Mouse (Mus musculus): ENCODE measurements around the gene Sycp1. TPM values are rescaled to one million over a fixed set of nuclear protein-coding genes. Genes with fewer than 3 reads are reported as not detected.

The Sycp1 gene
- not detected in 2 replicates for polyA plus RNA-seq (2015; fragmentation: Nextera tagmentation; extraction: Ambion mirVana)

DNA sequence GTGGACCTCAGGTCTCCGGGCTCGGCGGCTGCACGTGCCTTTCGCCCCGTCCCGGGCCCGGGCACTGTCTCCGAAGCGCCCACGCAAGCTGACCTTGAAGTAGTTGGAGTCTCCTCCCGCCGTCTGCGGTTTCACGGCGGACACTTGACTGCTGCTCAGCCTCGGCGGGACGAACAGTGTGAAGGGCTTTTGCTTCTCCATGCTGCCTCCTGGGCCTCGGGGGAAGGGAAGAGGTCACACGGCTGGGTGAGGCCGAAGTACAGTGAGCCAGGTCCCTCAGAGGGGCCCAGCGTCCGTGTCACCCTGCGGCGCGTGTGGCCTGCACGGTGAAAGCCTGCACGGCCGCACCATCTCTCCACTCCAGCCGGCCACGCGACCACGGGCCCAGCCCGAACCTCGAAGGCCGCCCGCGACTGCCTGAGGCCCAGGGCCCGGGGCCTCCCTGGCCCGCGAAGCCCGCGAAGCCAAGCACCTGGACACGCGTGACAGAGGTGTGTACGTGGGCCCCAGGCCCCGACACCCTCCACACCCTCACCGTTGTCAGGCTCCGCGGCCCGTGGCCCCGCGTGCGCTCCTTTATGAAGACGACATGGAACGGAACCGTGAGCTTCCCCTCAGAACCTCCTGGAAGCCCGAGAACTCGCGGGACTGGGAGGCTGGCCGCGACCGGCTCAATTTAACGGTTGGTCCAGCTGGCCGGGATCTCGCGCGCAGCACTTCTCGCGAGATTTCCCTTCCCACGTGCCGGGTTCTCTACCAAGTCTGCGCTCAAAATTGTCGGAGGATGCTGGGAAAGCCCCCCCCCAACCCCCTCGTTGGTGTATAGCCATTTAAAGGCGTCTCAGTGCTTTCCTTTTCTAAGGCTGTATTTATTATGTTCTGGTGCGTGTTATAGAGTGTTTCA, at the start of gene Sycp1:
Gene Sycp1, minus strand, starts transcription at position 650 of the 904 bp plus-strand sequence.
- no peaks in the 10 kb centered on the region for H3K27me3 ChIP-seq (replicated peaks; ENCODE audit: insufficient read depth, low read length)
- H3K4me2 ChIP-seq (replicated peaks; ENCODE audit: low read depth, low read length), result no peak within 1 kb of the TSS
- WGBS, result 92% methylated on average over 76 of the region's 78 CpGs
- H3K4me3 ChIP-seq (ENCODE audit: low read depth, low read length), result no peak within 1 kb of the TSS
- TF ChIP-seq EP300 (IDR thresholded peaks at IDR 0.05) (no peak), CTCF (IDR thresholded peaks at IDR 0.05) (no peak)
- H3K9ac ChIP-seq (replicated peaks; ENCODE audit: low read depth), result no peak within 1 kb of the TSS
- H3K36me3 ChIP-seq (ENCODE audit: insufficient read depth, low read length), result no peaks in the 10 kb centered on the region
- H3K4me1 ChIP-seq (ENCODE audit: insufficient read depth, low read depth, low read length), result no peaks in the 10 kb centered on the region
- H3K9me3 ChIP-seq (ENCODE audit: low read length), result no peaks in the 10 kb centered on the region
- ATAC-seq (no peak), DNase-seq (ENCODE audit: low spot score) (no peak)
- no peak within 1 kb of the TSS for H3K27ac ChIP-seq (ENCODE audit: low read length)

- Histone ChIP-seq H3K9me3 (ENCODE audit: low read length) (no peaks in the 10 kb centered on the region), H3K36me3 (ENCODE audit: insufficient read depth, low read length) (no peaks in the 10 kb centered on the region), H3K27ac (ENCODE audit: low read length) (no peak overlapping the region), H3K4me1 (ENCODE audit: insufficient read depth, low read depth, low read length) (no peaks in the 10 kb centered on the region; the same call in 1 of the 2 replicates), H3K9ac (replicated peaks; ENCODE audit: low read depth) (no peak overlapping the region), H3K4me2 (replicated peaks; ENCODE audit: low read depth, low read length) (no peak overlapping the region), H3K27me3 (replicated peaks; ENCODE audit: insufficient read depth, low read length) (no peaks in the 10 kb centered on the region), H3K4me3 (ENCODE audit: low read depth, low read length) (no peak overlapping the region)
- ATAC-seq, result no peak
- DNase-seq (ENCODE audit: low spot score), result no peak
- TF ChIP-seq EP300 (IDR thresholded peaks at IDR 0.05), result no peak
- no peak for TF ChIP-seq CTCF (IDR thresholded peaks at IDR 0.05)
- WGBS, result 54% methylated on average over 3 of the region's 3 CpGs
Observed at GRCm38 (mm10) chr3:102980349-102980736, 44.4 kb upstream of the Sycp1 start.

- H3K4me1 ChIP-seq (ENCODE audit: insufficient read depth, low read depth, low read length), result no peaks in the 10 kb centered on the region; the same call in 1 of the 2 replicates
- no peaks in the 10 kb centered on the region for H3K36me3 ChIP-seq (ENCODE audit: insufficient read depth, low read length)
- H3K27me3 ChIP-seq (replicated peaks; ENCODE audit: insufficient read depth, low read length), result no peaks in the 10 kb centered on the region
- no peak for DNase-seq (ENCODE audit: low spot score)
- 33% methylated on average over 10 of the region's 10 CpGs for WGBS
- H3K27ac ChIP-seq (ENCODE audit: low read length), result no peak overlapping the region
- H3K4me2 ChIP-seq (replicated peaks; ENCODE audit: low read depth, low read length), result no peak overlapping the region
- TF ChIP-seq CTCF (IDR thresholded peaks at IDR 0.05), result no peak
- no peak for TF ChIP-seq EP300 (IDR thresholded peaks at IDR 0.05)
- H3K4me3 ChIP-seq (ENCODE audit: low read depth, low read length), result no peak overlapping the region
- ATAC-seq, result no peak
- no peaks in the 10 kb centered on the region for H3K9me3 ChIP-seq (ENCODE audit: low read length)
- H3K9ac ChIP-seq (replicated peaks; ENCODE audit: low read depth), result no peak overlapping the region
Observed at GRCm38 (mm10) chr3:102979550-102980348, 43.8 kb upstream of the Sycp1 start.

GRCm38 (mm10) chr3:102976906-102977305, 41.0 kb upstream of the Sycp1 start:
- TF ChIP-seq CTCF (IDR thresholded peaks at IDR 0.05) (no peak), EP300 (IDR thresholded peaks at IDR 0.05) (no peak)
- ATAC-seq (no peak), DNase-seq (ENCODE audit: low spot score) (no peak)
- Histone ChIP-seq H3K4me2 (replicated peaks; ENCODE audit: low read depth, low read length) (no peak overlapping the region), H3K9me3 (ENCODE audit: low read length) (no peaks in the 10 kb centered on the region), H3K36me3 (ENCODE audit: insufficient read depth, low read length) (no peaks in the 10 kb centered on the region), H3K27me3 (replicated peaks; ENCODE audit: insufficient read depth, low read length) (no peaks in the 10 kb centered on the region), H3K9ac (replicated peaks; ENCODE audit: low read depth) (no peak overlapping the region), H3K27ac (ENCODE audit: low read length) (no peak overlapping the region), H3K4me3 (ENCODE audit: low read depth, low read length) (no peak overlapping the region), H3K4me1 (ENCODE audit: insufficient read depth, low read depth, low read length) (no peaks in the 10 kb centered on the region; the same call in 1 of the 2 replicates)
- 79% methylated on average over 4 of the region's 4 CpGs for WGBS

- H3K27ac ChIP-seq (ENCODE audit: low read length), result peak overlapping the region; percentile 72
- 54% methylated on average over 3 of the region's 3 CpGs for WGBS
- peak; percentile 89 for ATAC-seq
Observed at GRCm38 (mm10) chr3:102970508-102970907, 34.6 kb upstream of the Sycp1 start.

DNA sequence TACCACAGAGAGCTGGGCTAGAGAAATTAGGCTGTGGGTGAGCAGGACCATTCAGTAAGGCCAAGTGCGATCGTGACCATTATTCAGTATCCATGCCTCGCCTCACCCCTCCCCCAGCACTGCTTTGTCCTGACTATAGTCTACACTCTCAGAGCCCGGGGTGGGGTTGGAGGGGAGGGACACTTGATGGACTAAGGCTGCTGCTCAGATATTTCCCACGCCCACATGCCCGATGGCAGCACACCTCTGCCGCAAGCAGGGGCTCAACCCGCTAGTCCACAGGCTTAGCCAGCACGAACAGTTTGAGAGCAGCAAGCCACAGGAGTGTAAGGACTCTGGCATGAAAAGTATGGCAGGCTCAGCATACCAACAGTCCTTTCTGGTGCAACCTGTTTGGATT, 34.2 kb upstream of the Sycp1 start:
- no peaks in the 10 kb centered on the region for H3K36me3 ChIP-seq (ENCODE audit: insufficient read depth, low read length)
- 62% methylated on average over 9 of the region's 9 CpGs for WGBS
- no peaks in the 10 kb centered on the region for H3K27me3 ChIP-seq (replicated peaks; ENCODE audit: insufficient read depth, low read length)
- H3K4me2 ChIP-seq (replicated peaks; ENCODE audit: low read depth, low read length), result no peak overlapping the region; the same call in 1 of the 2 replicates
- no peak overlapping the region for H3K4me3 ChIP-seq (ENCODE audit: low read depth, low read length)
- no peak; the same call in 1 of the 2 replicates for TF ChIP-seq EP300 (IDR thresholded peaks at IDR 0.05)
- TF ChIP-seq CTCF (IDR thresholded peaks at IDR 0.05), result no peak
- no peaks in the 10 kb centered on the region for H3K9me3 ChIP-seq (ENCODE audit: low read length)
- DNase-seq (ENCODE audit: low spot score) (peak; percentile 67), ATAC-seq (peak; percentile 92)
- peak overlapping the region; percentile 72 for H3K27ac ChIP-seq (ENCODE audit: low read length)
- H3K9ac ChIP-seq (replicated peaks; ENCODE audit: low read depth), result no peak overlapping the region
- no peaks in the 10 kb centered on the region for H3K4me1 ChIP-seq (ENCODE audit: insufficient read depth, low read depth, low read length)

More at GRCm38 (mm10) chr3:102970508-102970907, 34.6 kb upstream of the Sycp1 start:
- no peaks in the 10 kb centered on the region for H3K27me3 ChIP-seq (replicated peaks; ENCODE audit: insufficient read depth, low read length)
- peak; percentile 74 for DNase-seq (ENCODE audit: low spot score)
- H3K9ac ChIP-seq (replicated peaks; ENCODE audit: low read depth), result no peak overlapping the region
- TF ChIP-seq CTCF (IDR thresholded peaks at IDR 0.05) (no peak), EP300 (IDR thresholded peaks at IDR 0.05) (peak; percentile 63)
- H3K4me1 ChIP-seq (ENCODE audit: insufficient read depth, low read depth, low read length), result no peaks in the 10 kb centered on the region
- no peaks in the 10 kb centered on the region for H3K36me3 ChIP-seq (ENCODE audit: insufficient read depth, low read length)
- no peaks in the 10 kb centered on the region for H3K9me3 ChIP-seq (ENCODE audit: low read length)
- no peak overlapping the region for H3K4me2 ChIP-seq (replicated peaks; ENCODE audit: low read depth, low read length)
- H3K4me3 ChIP-seq (ENCODE audit: low read depth, low read length), result no peak overlapping the region
